Mouse (Mus musculus) NIH3T3 (cell line): ENCODE results near the gene Ankrd52.

Source experiments
- DNase-seq: peaks from one replicate; pipeline ENCODE4 v3.0.0-alpha.2; 2012; ENCODE audit warnings: low read depth

Ankrd52 gene

GRCm38 (mm10) chr10:128369599-128369998 is 7.3 kb upstream of the Ankrd52 start:
- no peak for DNase-seq

GRCm38 (mm10) chr10:128370021-128370420 is 6.9 kb upstream of the Ankrd52 start:
- no peak for DNase-seq

- DNase-seq = no peak
These were observed 6.3 kb upstream of the Ankrd52 start for GRCm38 (mm10) chr10:128370601-128371000.

GRCm38 (mm10) chr10:128372142-128372541 is 4.8 kb upstream of the Ankrd52 start:
- DNase-seq = no peak

- peak; percentile 52 for DNase-seq
These were observed 3.7 kb upstream of the Ankrd52 start for GRCm38 (mm10) chr10:128372989-128373748.

GRCm38 (mm10) chr10:128374393-128374792 is 2.5 kb upstream of the Ankrd52 start:
- peak; percentile 35 for DNase-seq

GRCm38 (mm10) chr10:128376099-128376454 is 838 bp upstream of the Ankrd52 start:
- no peak for DNase-seq

- DNase-seq = peak; percentile 62
These were observed 466 bp downstream of the Ankrd52 start for GRCm38 (mm10) chr10:128377222-128377939.

GRCm38 (mm10) chr10:128377940-128378448 is 1.1 kb downstream of the Ankrd52 start:
- no peak for DNase-seq

GRCm38 (mm10) chr10:128378462-128378861 is 1.5 kb downstream of the Ankrd52 start:
- DNase-seq = peak; percentile 89

GRCm38 (mm10) chr10:128379260-128379659 is 2.3 kb downstream of the Ankrd52 start:
- DNase-seq = no peak

- DNase-seq = peak; percentile 60
These were observed 3.6 kb downstream of the Ankrd52 start for GRCm38 (mm10) chr10:128380565-128380964.

GRCm38 (mm10) chr10:128382482-128382881 is 5.6 kb downstream of the Ankrd52 start:
- no peak for DNase-seq

GRCm38 (mm10) chr10:128385902-128386301 is 9.0 kb downstream of the Ankrd52 start:
- no peak for DNase-seq

- DNase-seq = no peak
These were observed 12.0 kb downstream of the Ankrd52 start for GRCm38 (mm10) chr10:128388941-128389340.

GRCm38 (mm10) chr10:128389570-128389969 is 12.7 kb downstream of the Ankrd52 start:
- DNase-seq = no peak

- no peak for DNase-seq
These were observed 13.5 kb downstream of the Ankrd52 start for GRCm38 (mm10) chr10:128390366-128390765.

- no peak for DNase-seq
These were observed 14.9 kb downstream of the Ankrd52 start for GRCm38 (mm10) chr10:128391850-128392249.

GRCm38 (mm10) chr10:128396017-128396673 is 19.2 kb downstream of the Ankrd52 start:
- DNase-seq = no peak

- no peak for DNase-seq
These were observed 19.9 kb downstream of the Ankrd52 start for GRCm38 (mm10) chr10:128396716-128397264.

GRCm38 (mm10) chr10:128397466-128397865 is 20.6 kb downstream of the Ankrd52 start:
- DNase-seq = no peak

- DNase-seq = no peak
These were observed 23.4 kb downstream of the Ankrd52 start for GRCm38 (mm10) chr10:128400338-128400737.
